Mouse (Mus musculus) left cerebral cortex, adult 2 months (tissue): ENCODE measurements around the gene Hebp1. TPM values are rescaled to one million over a fixed set of nuclear protein-coding genes. Genes with fewer than 3 reads are reported as not detected.

Source experiments
- DNase-seq, 2 experiments: peaks; one replicate each; pipeline ENCODE4 v3.0.0; 2021 to 2022; ENCODE audit warnings: low spot score in 2 of 2, mixed read lengths in 1 of 2; ENCODE audit errors: extremely low spot score in 1 of 2
- H3K27ac ChIP-seq: fragments of 200-600 bp; 2 replicates; pipeline ENCODE4 v1.8.1; 2022
- H3K4me3 ChIP-seq: fragments of 200-600 bp; 2 replicates; pipeline ENCODE4 v1.8.1; 2022
- CTCF ChIP-seq: fragments of 200-600 bp; IDR thresholded peaks from 2 replicates; pipeline ENCODE4 v1.8.1; 2022; ENCODE audit warnings: antibody characterized with exemption, mild to moderate bottlenecking, moderate library complexity
- intact Hi-C: fragments of 180-260 bp; cut with DNase I; formaldehyde crosslinking; loops from one replicate; pipeline ENCODE4 v1.15.1; 2025
- total RNA-seq, 2 experiments: library from RNA; stranded (reverse); gene quantifications; 2 replicates each; pipeline ENCODE4 v1.2.3; 2021

The Hebp1 gene
- total RNA-seq, 2 experiments from 2014 or later = 45.3 to 46.9 TPM

- no peak overlapping the region for H3K4me3 ChIP-seq
- TF ChIP-seq CTCF = no peak
- DNase-seq = no peak
- intact Hi-C loops = no loop called here
- no peak overlapping the region for H3K27ac ChIP-seq
These were observed 28.6 kb downstream of the Hebp1 start for GRCm38 (mm10) chr6:135169246-135169645.

GRCm38 (mm10) chr6:135168471-135168870 is 29.4 kb downstream of the Hebp1 start:
- peak overlapping the region; percentile 91 for H3K27ac ChIP-seq
- peak overlapping the region; percentile 80 for H3K4me3 ChIP-seq
- DNase-seq = no peak
- no peak for TF ChIP-seq CTCF
- intact Hi-C loops = no loop called here

- TF ChIP-seq CTCF = no peak
- intact Hi-C loops = no loop called here
- Histone ChIP-seq H3K27ac (peak overlapping the region; percentile 91), H3K4me3 (peak overlapping the region; percentile 80)
- DNase-seq = peak; percentile 78 to 80
These were observed 30.2 kb downstream of the Hebp1 start for GRCm38 (mm10) chr6:135167380-135168311.

GRCm38 (mm10) chr6:135166712-135167111 is 31.1 kb downstream of the Hebp1 start:
- intact Hi-C loops = no loop called here
- H3K27ac ChIP-seq = no peak overlapping the region; the same call in 1 of the 2 replicates
- no peak for TF ChIP-seq CTCF
- no peak overlapping the region for H3K4me3 ChIP-seq
- DNase-seq = no peak

GRCm38 (mm10) chr6:135166262-135166661 is 31.6 kb downstream of the Hebp1 start:
- TF ChIP-seq CTCF = no peak
- Histone ChIP-seq H3K27ac (no peak overlapping the region), H3K4me3 (no peak overlapping the region)
- intact Hi-C loops = no loop called here
- DNase-seq = no peak

GRCm38 (mm10) chr6:135165706-135166105 is 32.1 kb downstream of the Hebp1 start:
- TF ChIP-seq CTCF = no peak
- no peak overlapping the region for H3K27ac ChIP-seq
- H3K4me3 ChIP-seq = no peak overlapping the region
- no peak for DNase-seq
- intact Hi-C loops = no loop called here

GRCm38 (mm10) chr6:135165191-135165590 is 32.6 kb downstream of the Hebp1 start:
- Histone ChIP-seq H3K27ac (no peak overlapping the region), H3K4me3 (no peak overlapping the region)
- no peak for TF ChIP-seq CTCF
- intact Hi-C loops = no loop called here
- no peak for DNase-seq

- Histone ChIP-seq H3K4me3 (no peak overlapping the region), H3K27ac (no peak overlapping the region)
- DNase-seq = no peak
- intact Hi-C loops = no loop called here
- TF ChIP-seq CTCF = no peak
These were observed 35.0 kb downstream of the Hebp1 start for GRCm38 (mm10) chr6:135162861-135163260.

GRCm38 (mm10) chr6:135162311-135162710 is 35.5 kb downstream of the Hebp1 start:
- Histone ChIP-seq H3K27ac (no peak overlapping the region), H3K4me3 (no peak overlapping the region)
- no peak for TF ChIP-seq CTCF
- intact Hi-C loops = no loop called here
- DNase-seq = no peak

GRCm38 (mm10) chr6:135161356-135161755 is 36.5 kb downstream of the Hebp1 start:
- DNase-seq = no peak
- no peak for TF ChIP-seq CTCF
- intact Hi-C loops = no loop called here
- Histone ChIP-seq H3K27ac (no peak overlapping the region), H3K4me3 (no peak overlapping the region)

- intact Hi-C loops = no loop called here
- DNase-seq = no peak
- no peak overlapping the region for H3K27ac ChIP-seq
- no peak overlapping the region for H3K4me3 ChIP-seq
- no peak for TF ChIP-seq CTCF
These were observed 39.3 kb downstream of the Hebp1 start for GRCm38 (mm10) chr6:135158509-135158908.

- no peak for DNase-seq
- Histone ChIP-seq H3K4me3 (no peak overlapping the region), H3K27ac (no peak overlapping the region)
- intact Hi-C loops = no loop called here
- TF ChIP-seq CTCF = no peak
These were observed 40.3 kb downstream of the Hebp1 start for GRCm38 (mm10) chr6:135157496-135157895.

GRCm38 (mm10) chr6:135156597-135156996 is 41.2 kb downstream of the Hebp1 start:
- intact Hi-C loops = no loop called here
- no peak for TF ChIP-seq CTCF

More at GRCm38 (mm10) chr6:135156597-135156996, 41.2 kb downstream of the Hebp1 start:
- H3K27ac ChIP-seq = no peak overlapping the region
- no peak for DNase-seq
- no peak overlapping the region for H3K4me3 ChIP-seq
